Mouse (Mus musculus): Measurements from ENCODE around the gene Elovl3. TPM values are rescaled to one million over a fixed set of nuclear protein-coding genes. Genes with fewer than 3 reads are reported as not detected.
"Not testable (repeated sequence)": the region's sequence is repeated elsewhere in the genome, so short reads cannot be mapped to it uniquely, and the experiment has no call there.

Gene Elovl3
- total RNA-seq (2021), result not detected

GRCm38 (mm10) chr19:46131694-46132525 lies at the start of gene Elovl3:
Gene Elovl3, plus strand, starts transcription at chr19:46131897.
- intact Hi-C loops (cut with DNase I), result no loop called here
- no peak for DNase-seq (ENCODE audit: low spot score in 2 of 2)

GRCm38 (mm10) chr19:46085185-46085584 lies 46.5 kb upstream of the Elovl3 start:
- intact Hi-C loops (cut with DNase I), result no loop called here
- DNase-seq (ENCODE audit: low spot score in 2 of 2), result no peak

GRCm38 (mm10) chr19:46086337-46086736 lies 45.4 kb upstream of the Elovl3 start:
- intact Hi-C loops (cut with DNase I), result no loop called here
- peak; percentile 24 to 46 for DNase-seq (ENCODE audit: low spot score in 2 of 2)

GRCm38 (mm10) chr19:46087871-46088270 lies 43.8 kb upstream of the Elovl3 start:
- intact Hi-C loops (cut with DNase I), result no loop called here

GRCm38 (mm10) chr19:46091641-46092040 lies 40.1 kb upstream of the Elovl3 start:
- intact Hi-C loops (cut with DNase I), result no loop called here
- DNase-seq (ENCODE audit: low spot score in 2 of 2), result no peak

More at GRCm38 (mm10) chr19:46087871-46088270, 43.8 kb upstream of the Elovl3 start:
- DNase-seq (ENCODE audit: low spot score in 2 of 2), result no peak

- no peak for DNase-seq (ENCODE audit: low spot score in 2 of 2)
- intact Hi-C loops (cut with DNase I), result no loop called here
These were observed 37.6 kb upstream of the Elovl3 start for GRCm38 (mm10) chr19:46094144-46094543.

- intact Hi-C loops (cut with DNase I), result no loop called here
These were observed 36.4 kb upstream of the Elovl3 start for GRCm38 (mm10) chr19:46095291-46095690.

GRCm38 (mm10) chr19:46096396-46096795 lies 35.3 kb upstream of the Elovl3 start:
- no peak for DNase-seq (ENCODE audit: low spot score in 2 of 2)
- intact Hi-C loops (cut with DNase I), result no loop called here

More at GRCm38 (mm10) chr19:46095291-46095690, 36.4 kb upstream of the Elovl3 start:
- DNase-seq (ENCODE audit: low spot score in 2 of 2), result peak in 1 of 2 experiments; percentile 13

GRCm38 (mm10) chr19:46099561-46099960 lies 32.1 kb upstream of the Elovl3 start:
- DNase-seq (ENCODE audit: low spot score in 2 of 2), result no peak
- intact Hi-C loops (cut with DNase I), result no loop called here

- no peak for DNase-seq (ENCODE audit: low spot score in 2 of 2)
These were observed 28.1 kb upstream of the Elovl3 start for GRCm38 (mm10) chr19:46103437-46104186.

GRCm38 (mm10) chr19:46104187-46104557 lies 27.5 kb upstream of the Elovl3 start:
- intact Hi-C loops (cut with DNase I), result no loop called here
- no peak for DNase-seq (ENCODE audit: low spot score in 2 of 2)

More at GRCm38 (mm10) chr19:46103437-46104186, 28.1 kb upstream of the Elovl3 start:
- intact Hi-C loops (cut with DNase I), result no loop called here

- intact Hi-C loops (cut with DNase I), result no loop called here
- DNase-seq (ENCODE audit: low spot score in 2 of 2), result no peak
These were observed 21.5 kb upstream of the Elovl3 start for GRCm38 (mm10) chr19:46110214-46110613.

- intact Hi-C loops (cut with DNase I), result no loop called here
- no peak for DNase-seq (ENCODE audit: low spot score in 2 of 2)
These were observed 20.9 kb upstream of the Elovl3 start for GRCm38 (mm10) chr19:46110781-46111180.

GRCm38 (mm10) chr19:46114617-46115016 lies 17.1 kb upstream of the Elovl3 start:
- DNase-seq (ENCODE audit: low spot score in 2 of 2), result no peak

GRCm38 (mm10) chr19:46119458-46119857 lies 12.2 kb upstream of the Elovl3 start:
- DNase-seq (ENCODE audit: low spot score in 2 of 2), result no peak
- intact Hi-C loops (cut with DNase I), result no loop called here

More at GRCm38 (mm10) chr19:46114617-46115016, 17.1 kb upstream of the Elovl3 start:
- intact Hi-C loops (cut with DNase I), result no loop called here

- intact Hi-C loops (cut with DNase I), result no loop called here
- DNase-seq (ENCODE audit: low spot score in 2 of 2), result no peak
These were observed 10.8 kb upstream of the Elovl3 start for GRCm38 (mm10) chr19:46120872-46121271.

GRCm38 (mm10) chr19:46123876-46124275 lies 7.8 kb upstream of the Elovl3 start:
- intact Hi-C loops (cut with DNase I), result no loop called here
- DNase-seq (ENCODE audit: low spot score in 2 of 2), result no peak

- no peak for DNase-seq (ENCODE audit: low spot score in 2 of 2)
- intact Hi-C loops (cut with DNase I), result no loop called here
These were observed 7.0 kb upstream of the Elovl3 start for GRCm38 (mm10) chr19:46124651-46125050.

GRCm38 (mm10) chr19:46126301-46126700 lies 5.4 kb upstream of the Elovl3 start:
- intact Hi-C loops (cut with DNase I), result no loop called here
- no peak for DNase-seq (ENCODE audit: low spot score in 2 of 2)

GRCm38 (mm10) chr19:46129737-46130136 lies 2.0 kb upstream of the Elovl3 start:
- DNase-seq (ENCODE audit: low spot score in 2 of 2); intact Hi-C loops (cut with DNase I): not testable (repeated sequence)

- DNase-seq (ENCODE audit: low spot score in 2 of 2), result no peak
- intact Hi-C loops (cut with DNase I), result no loop called here
These were observed 414 bp upstream of the Elovl3 start for GRCm38 (mm10) chr19:46131283-46131682.

Data from left cerebral cortex, postnatal 36 days (tissue).